Mouse (Mus musculus): ENCODE data around the gene Vmn1r218. TPM values are rescaled to one million over a fixed set of nuclear protein-coding genes. Genes with fewer than 3 reads are reported as not detected.
"Not testable (repeated sequence)": the region's sequence is repeated elsewhere in the genome, so short reads cannot be mapped to it uniquely, and the experiment has no call there.

Gene Vmn1r218
- total and polyA plus RNA-seq, 3 experiments = not detected

DNA sequence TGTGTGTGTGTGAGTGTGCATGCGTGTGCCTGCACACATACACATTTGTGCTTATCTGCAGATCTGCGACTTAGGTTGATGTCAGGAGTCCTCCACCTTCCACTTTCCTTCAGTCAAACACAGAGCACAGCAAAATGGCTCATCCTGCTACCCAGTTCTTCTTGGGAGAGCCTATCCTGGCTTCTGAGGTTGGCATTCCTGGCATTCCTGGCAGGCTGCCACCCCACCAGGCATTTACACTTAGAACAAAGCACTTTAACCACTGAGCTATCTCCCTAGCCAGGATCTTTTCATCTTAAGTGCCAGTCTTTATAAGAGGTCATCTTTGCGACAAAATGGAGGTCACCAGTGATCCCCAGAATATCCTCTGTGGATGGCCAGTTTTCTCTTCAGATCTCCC is 24.9 kb downstream of the Vmn1r218 start:
- no peak for TF ChIP-seq POLR2A (IDR thresholded peaks at IDR 0.05; ENCODE audit: insufficient read depth, low read depth, low read length)
- no peak for TF ChIP-seq CTCF (IDR thresholded peaks at IDR 0.05)
- no peak for TF ChIP-seq EP300 (IDR thresholded peaks at IDR 0.05; ENCODE audit: insufficient read depth, low read depth, low read length)
- H3K36me3 ChIP-seq (ENCODE audit: control insufficient read depth, insufficient read depth, low read length) = no peaks in the 10 kb centered on the region
- no peak overlapping the region for H3K4me3 ChIP-seq
- WGBS = 36% methylated on average over 3 of the region's 3 CpGs
- intact Hi-C loops (cut with DNase I) = no loop called here
- no peaks in the 10 kb centered on the region for H3K4me1 ChIP-seq (ENCODE audit: control insufficient read depth, insufficient read depth, low read length)
- H3K27me3 ChIP-seq (ENCODE audit: control insufficient read depth, insufficient read depth, low read length) = no peaks in the 10 kb centered on the region
- DNase-seq = no peak
- no peak overlapping the region for H3K9ac ChIP-seq (ENCODE audit: low read depth, low read length)
- no peak overlapping the region for H3K27ac ChIP-seq
- no peaks in the 10 kb centered on the region for H3K79me2 ChIP-seq (replicated peaks; ENCODE audit: control insufficient read depth, insufficient read depth, low read length)

DNA sequence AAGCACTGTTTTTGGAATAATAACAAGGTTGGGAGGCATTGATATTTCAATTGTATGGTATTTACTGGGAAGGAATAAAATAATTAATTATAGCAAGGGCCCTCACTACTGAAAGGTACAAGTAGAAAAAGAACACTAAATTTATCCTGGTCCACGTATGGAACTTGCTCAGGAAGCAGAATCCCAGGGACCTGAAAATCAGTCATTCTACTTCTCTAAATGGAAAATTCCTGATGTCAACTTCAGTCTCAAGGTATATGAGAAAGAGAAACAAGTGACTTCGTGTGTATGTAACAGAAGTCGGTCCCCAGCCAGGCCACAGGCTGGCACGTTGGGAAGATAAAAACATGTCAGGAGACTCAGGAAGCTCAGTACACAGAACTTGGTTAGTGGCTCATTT is 26.1 kb downstream of the Vmn1r218 start, which contains the start of gene Vmn1r219:
TSS of gene Vmn1r219 (plus strand) at position 301 of the 400 bp plus-strand sequence.
- intact Hi-C loops (cut with DNase I) = no loop called here
- no peaks in the 10 kb centered on the region for H3K36me3 ChIP-seq (ENCODE audit: control insufficient read depth, insufficient read depth, low read length)
- no peak within 1 kb of the TSS for H3K27ac ChIP-seq
- no peak within 1 kb of the TSS for H3K4me3 ChIP-seq
- no peaks in the 10 kb centered on the region for H3K27me3 ChIP-seq (ENCODE audit: control insufficient read depth, insufficient read depth, low read length)
- H3K9ac ChIP-seq (ENCODE audit: low read depth, low read length) = no peak within 1 kb of the TSS
- no peaks in the 10 kb centered on the region for H3K79me2 ChIP-seq (replicated peaks; ENCODE audit: control insufficient read depth, insufficient read depth, low read length)
- DNase-seq = no peak
- whole genome bisulfite sequencing = 42% methylated on average over 4 of the region's 4 CpGs
- TF ChIP-seq EP300 (IDR thresholded peaks at IDR 0.05; ENCODE audit: insufficient read depth, low read depth, low read length) (no peak), CTCF (IDR thresholded peaks at IDR 0.05) (no peak), POLR2A (IDR thresholded peaks at IDR 0.05; ENCODE audit: insufficient read depth, low read depth, low read length) (no peak)
- no peaks in the 10 kb centered on the region for H3K4me1 ChIP-seq (ENCODE audit: control insufficient read depth, insufficient read depth, low read length)

DNA sequence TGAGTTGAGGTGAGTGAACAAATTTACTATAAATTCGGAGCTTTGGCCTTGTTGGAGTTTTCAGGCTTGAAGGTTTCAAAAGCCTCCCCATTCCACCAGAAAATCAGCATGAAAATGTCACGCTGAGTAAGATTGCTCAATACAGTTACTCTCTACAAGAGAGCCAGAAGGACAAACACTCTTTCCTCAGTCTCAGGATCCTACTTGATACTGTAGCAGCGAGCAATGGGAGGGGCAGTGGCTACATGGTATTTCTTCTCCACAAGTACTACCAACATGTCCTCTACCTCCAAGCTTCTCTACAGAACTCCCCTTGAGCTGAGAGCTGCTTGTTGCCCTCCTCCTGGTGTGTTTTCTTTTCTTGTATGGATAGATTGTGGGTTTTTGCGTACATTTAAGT is 33.5 kb downstream of the Vmn1r218 start:
- intact Hi-C loops (cut with DNase I); H3K27me3 ChIP-seq (ENCODE audit: control insufficient read depth, insufficient read depth, low read length); H3K9ac ChIP-seq (ENCODE audit: low read depth, low read length); H3K4me1 ChIP-seq (ENCODE audit: control insufficient read depth, insufficient read depth, low read length); H3K79me2 ChIP-seq (replicated peaks; ENCODE audit: control insufficient read depth, insufficient read depth, low read length); H3K27ac ChIP-seq; H3K36me3 ChIP-seq (ENCODE audit: control insufficient read depth, insufficient read depth, low read length); H3K4me3 ChIP-seq; DNase-seq: not testable (repeated sequence)
- WGBS = 78% methylated on average over 4 of the region's 4 CpGs

DNA sequence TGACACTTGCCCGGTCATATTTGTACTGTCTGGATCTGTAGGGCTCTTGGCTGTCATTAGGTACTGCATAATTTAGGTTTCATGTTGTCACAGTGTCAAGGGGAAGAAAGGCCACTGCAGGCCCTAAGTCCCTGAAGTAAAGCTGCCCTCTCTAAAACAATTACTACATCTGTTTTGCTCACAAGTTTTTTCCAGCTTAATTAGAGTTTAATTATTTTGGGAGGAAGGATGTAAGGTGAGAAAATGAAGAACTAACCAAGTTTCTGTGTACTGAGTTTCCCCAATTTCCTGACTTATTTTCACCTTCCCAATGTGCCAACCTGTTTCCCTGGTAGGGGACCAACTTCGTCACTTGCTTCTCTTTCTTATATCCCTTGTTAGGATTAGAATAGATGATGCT is 54.9 kb downstream of the Vmn1r218 start, which contains the start of gene Vmn1r220:
TSS of gene Vmn1r220 (minus strand) at position 101 of the 400 bp plus-strand sequence.
- WGBS = 79% methylated on average over 2 of the region's 2 CpGs
- intact Hi-C loops (cut with DNase I) = no loop called here
- Histone ChIP-seq H3K27me3 (ENCODE audit: control insufficient read depth, insufficient read depth, low read length) (no peaks in the 10 kb centered on the region), H3K4me1 (ENCODE audit: control insufficient read depth, insufficient read depth, low read length) (no peaks in the 10 kb centered on the region), H3K4me3 (no peak within 1 kb of the TSS), H3K27ac (no peak within 1 kb of the TSS), H3K9ac (ENCODE audit: low read depth, low read length) (no peak within 1 kb of the TSS), H3K36me3 (ENCODE audit: control insufficient read depth, insufficient read depth, low read length) (no peaks in the 10 kb centered on the region), H3K79me2 (replicated peaks; ENCODE audit: control insufficient read depth, insufficient read depth, low read length) (no peaks in the 10 kb centered on the region)
- no peak for DNase-seq
- TF ChIP-seq CTCF (IDR thresholded peaks at IDR 0.05) (no peak), POLR2A (IDR thresholded peaks at IDR 0.05; ENCODE audit: insufficient read depth, low read depth, low read length) (no peak), EP300 (IDR thresholded peaks at IDR 0.05; ENCODE audit: insufficient read depth, low read depth, low read length) (no peak)

Other genes with a start within 250 kb of the Vmn1r218 start
- not detected for gene Vmn1r212, start 248.9 kb upstream of the Vmn1r218 start, total RNA-seq (2021)
- gene Vmn1r212, start 248.9 kb upstream of the Vmn1r218 start, polyA plus RNA-seq (2012; rRNA removed) = not detected in 2 replicates
- not detected for gene Vmn1r213, start 125.5 kb upstream of the Vmn1r218 start, total RNA-seq (2021)
- not detected in 2 replicates for gene Vmn1r213, start 125.5 kb upstream of the Vmn1r218 start, polyA plus RNA-seq (2012; rRNA removed)
- gene Vmn1r214, start 102.7 kb upstream of the Vmn1r218 start, total RNA-seq (2021) = not detected
- gene Vmn1r214, start 102.7 kb upstream of the Vmn1r218 start, polyA plus RNA-seq (2012; rRNA removed) = not detected in 2 replicates
- not detected for gene Vmn1r215, start 65.1 kb upstream of the Vmn1r218 start, total RNA-seq (2021)
- not detected in 2 replicates for gene Vmn1r215, start 65.1 kb upstream of the Vmn1r218 start, polyA plus RNA-seq (2012; rRNA removed)
- not detected for gene Vmn1r217, start 14.9 kb upstream of the Vmn1r218 start, total RNA-seq (2021)
- not detected in 2 replicates for gene Vmn1r217, start 14.9 kb upstream of the Vmn1r218 start, polyA plus RNA-seq (2012; rRNA removed)
- gene Vmn1r219, start 26.2 kb downstream of the Vmn1r218 start, total RNA-seq (2021) = not detected
- not detected in 2 replicates for gene Vmn1r219, start 26.2 kb downstream of the Vmn1r218 start, polyA plus RNA-seq (2012; rRNA removed)
- not detected for gene Vmn1r220, start 54.8 kb downstream of the Vmn1r218 start, total RNA-seq (2021)
- gene Vmn1r220, start 54.8 kb downstream of the Vmn1r218 start, polyA plus RNA-seq (2012; rRNA removed) = not detected in 2 replicates
- gene Vmn1r221, start 81.0 kb downstream of the Vmn1r218 start, total RNA-seq (2021) = not detected
- gene Vmn1r221, start 81.0 kb downstream of the Vmn1r218 start, polyA plus RNA-seq (2012; rRNA removed) = not detected in 2 replicates
- not detected for gene Vmn1r222, start 102.8 kb downstream of the Vmn1r218 start, total RNA-seq (2021)
- gene Vmn1r222, start 102.8 kb downstream of the Vmn1r218 start, polyA plus RNA-seq (2012; rRNA removed) = not detected in 2 replicates
- gene Vmn1r223, start 114.0 kb downstream of the Vmn1r218 start, total RNA-seq (2021) = not detected
- not detected in 2 replicates for gene Vmn1r223, start 114.0 kb downstream of the Vmn1r218 start, polyA plus RNA-seq (2012; rRNA removed)
- gene Zfp322a, start 236.1 kb downstream of the Vmn1r218 start, total RNA-seq (2021) = 10 to 100 TPM; 14.8 to 15.8 TPM
- 1.5 and 5.3 TPM in 2 replicates for gene Zfp322a, start 236.1 kb downstream of the Vmn1r218 start, polyA plus RNA-seq (2012; rRNA removed)